Mouse (Mus musculus): ENCODE results near the gene Dach1.

DNA sequence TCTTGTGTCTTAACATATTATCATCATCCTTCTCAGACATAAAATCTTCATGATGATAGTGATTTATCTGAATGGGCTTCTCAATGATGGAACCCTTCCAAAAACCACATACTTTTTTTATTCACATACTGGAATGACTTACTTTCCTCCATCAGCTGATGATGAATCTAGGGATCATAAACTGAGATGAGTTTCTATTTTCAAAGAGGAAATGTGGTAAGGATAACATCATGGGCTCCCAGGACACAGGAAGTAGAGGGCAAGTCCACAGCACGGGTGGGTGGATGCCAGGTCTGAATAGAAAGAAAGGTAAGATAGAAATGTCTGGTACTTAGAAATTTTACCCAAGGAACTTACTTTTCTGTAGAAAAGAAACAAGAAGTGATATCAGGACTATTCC is 56.5 kb downstream of the Dach1 start:
- TF ChIP-seq CTCF (IDR thresholded peaks at IDR 0.05; ENCODE audit: extremely low read depth, insufficient read depth, insufficient read length, insufficient replicate concordance) (no peak), POLR2A (IDR thresholded peaks at IDR 0.05; ENCODE audit: low read depth, low read length) (no peak)
